Mouse (Mus musculus): ENCODE results near the gene Cdh16.
"Not testable (repeated sequence)": the region's sequence is repeated elsewhere in the genome, so short reads cannot be mapped to it uniquely, and the experiment has no call there.

DNA sequence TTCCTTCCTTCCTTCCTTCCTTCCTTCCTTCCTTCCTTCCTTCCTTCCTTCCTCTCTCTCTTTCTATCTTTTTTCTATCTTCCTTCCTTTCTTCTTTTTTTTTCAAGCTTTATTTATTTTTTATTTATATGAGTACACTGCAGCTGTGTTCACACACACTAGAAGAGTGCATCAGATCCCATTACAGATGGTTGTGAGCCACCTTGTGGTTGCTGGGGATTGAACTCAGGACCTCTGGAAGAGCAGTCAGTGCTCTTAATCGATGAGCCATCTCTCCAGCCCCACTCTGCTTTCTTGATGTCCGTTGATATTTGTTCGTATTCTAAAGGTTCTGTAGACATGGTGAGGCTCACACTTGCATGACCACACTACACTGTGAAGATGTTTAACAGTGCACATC lies 20.0 kb upstream of the Cdh16 start:
- TF ChIP-seq CTCF (IDR thresholded peaks at IDR 0.05; ENCODE audit: borderline replicate concordance, insufficient read depth, low read length); POLR2A (IDR thresholded peaks at IDR 0.05; ENCODE audit: low read depth, low read length): not testable (repeated sequence)
